Mouse (Mus musculus): ENCODE measurements around the gene D16Ertd472e. TPM values are rescaled to one million over a fixed set of nuclear protein-coding genes. Genes with fewer than 3 reads are reported as not detected.

D16Ertd472e gene
- total RNA-seq (2012; rRNA removed), result 23.7 and 24.6 TPM in 2 replicates

- Histone ChIP-seq H3K4me3 (ENCODE audit: insufficient read depth in 1 of 2, low read depth in 1 of 2, low read length in 2 of 2, poor library complexity in 1 of 2, severe bottlenecking in 1 of 2) (peak within 1 kb of the TSS; percentile 85 to 94), H3K4me1 (ENCODE audit: control insufficient read depth in 2 of 2, insufficient read depth in 2 of 2, low read length in 2 of 2, poor library complexity in 1 of 2) (no peaks in the 10 kb centered on the region; a peak in 1 of 4 replicates), H3K27ac (ENCODE audit: insufficient read depth, low read depth, low read length, poor library complexity, severe bottlenecking) (no peak within 1 kb of the TSS), H3K9me3 (ENCODE audit: control insufficient read depth, insufficient read depth, low read depth, low read length) (no peaks in the 10 kb centered on the region), H3K36me3 (ENCODE audit: control insufficient read depth, insufficient read depth, low read length, poor library complexity, severe bottlenecking) (no peaks in the 10 kb centered on the region; the same call in 1 of the 2 replicates), H3K9ac (ENCODE audit: insufficient read depth, low read depth, low read length, poor library complexity, severe bottlenecking) (peak within 1 kb of the TSS; percentile 94)
- in situ Hi-C loops (cut with MboI; ENCODE audit: low sequenced_read_pairs in 2 of 2, unreplicated experiment in 2 of 2), result no loop called here
- peak; percentile 73 for DNase-seq (ENCODE audit: low read depth, low spot score)
- TF ChIP-seq HCFC1 (IDR thresholded peaks at IDR 0.05; ENCODE audit: borderline replicate concordance, insufficient read depth, low read length), result 0 out of 2 replicates have a peak, but pooled peaks have one; percentile 21
- TF ChIP-seq CHD2 (IDR thresholded peaks at IDR 0.05; ENCODE audit: low read depth, low read length), result no peak
Observed at GRCm38 (mm10) chr16:78576478-78577084, at the start of gene D16Ertd472e. Gene D16Ertd472e (minus strand): TSS chr16:78576708.

GRCm38 (mm10) chr16:78622755-78623154, 46.2 kb upstream of the D16Ertd472e start:
- DNase-seq (ENCODE audit: low read depth, low spot score), result no peak
- no peak overlapping the region for H3K4me3 ChIP-seq (ENCODE audit: insufficient read depth in 1 of 2, low read depth in 1 of 2, low read length in 2 of 2, poor library complexity in 1 of 2, severe bottlenecking in 1 of 2)
- no peaks in the 10 kb centered on the region for H3K9me3 ChIP-seq (ENCODE audit: control insufficient read depth, insufficient read depth, low read depth, low read length)
- H3K9ac ChIP-seq (ENCODE audit: insufficient read depth, low read depth, low read length, poor library complexity, severe bottlenecking), result no peak overlapping the region
- H3K4me1 ChIP-seq (ENCODE audit: control insufficient read depth in 2 of 2, insufficient read depth in 2 of 2, low read length in 2 of 2, poor library complexity in 1 of 2), result no peaks in the 10 kb centered on the region
- no peaks in the 10 kb centered on the region for H3K36me3 ChIP-seq (ENCODE audit: control insufficient read depth, insufficient read depth, low read length, poor library complexity, severe bottlenecking)
- in situ Hi-C loops (cut with MboI; ENCODE audit: low sequenced_read_pairs in 2 of 2, unreplicated experiment in 2 of 2), result no loop called here
- no peak overlapping the region for H3K27ac ChIP-seq (ENCODE audit: insufficient read depth, low read depth, low read length, poor library complexity, severe bottlenecking)
- TF ChIP-seq ZC3H11A (IDR thresholded peaks at IDR 0.05; ENCODE audit: borderline replicate concordance, low read depth, low read length) (no peak), MAFK (IDR thresholded peaks at IDR 0.05; ENCODE audit: insufficient read depth, low read depth, low read length) (no peak)

GRCm38 (mm10) chr16:78619386-78619785, 42.9 kb upstream of the D16Ertd472e start:
- no peak overlapping the region for H3K9ac ChIP-seq (ENCODE audit: insufficient read depth, low read depth, low read length, poor library complexity, severe bottlenecking)
- H3K9me3 ChIP-seq (ENCODE audit: control insufficient read depth, insufficient read depth, low read depth, low read length), result no peaks in the 10 kb centered on the region
- no peak overlapping the region for H3K4me3 ChIP-seq (ENCODE audit: insufficient read depth in 1 of 2, low read depth in 1 of 2, low read length in 2 of 2, poor library complexity in 1 of 2, severe bottlenecking in 1 of 2)
- H3K4me1 ChIP-seq (ENCODE audit: control insufficient read depth in 2 of 2, insufficient read depth in 2 of 2, low read length in 2 of 2, poor library complexity in 1 of 2), result no peaks in the 10 kb centered on the region
- peak; percentile 16 for DNase-seq (ENCODE audit: low read depth, low spot score)
- in situ Hi-C loops (cut with MboI; ENCODE audit: low sequenced_read_pairs in 2 of 2, unreplicated experiment in 2 of 2), result no loop called here
- H3K36me3 ChIP-seq (ENCODE audit: control insufficient read depth, insufficient read depth, low read length, poor library complexity, severe bottlenecking), result no peaks in the 10 kb centered on the region
- no peak for TF ChIP-seq CHD2 (IDR thresholded peaks at IDR 0.05; ENCODE audit: low read depth, low read length)
- TF ChIP-seq HCFC1 (IDR thresholded peaks at IDR 0.05; ENCODE audit: borderline replicate concordance, insufficient read depth, low read length), result no peak
- no peak for TF ChIP-seq ZC3H11A (IDR thresholded peaks at IDR 0.05; ENCODE audit: borderline replicate concordance, low read depth, low read length)
- no peak for TF ChIP-seq ZNF384 (IDR thresholded peaks at IDR 0.05; ENCODE audit: low read depth, low read length)
- TF ChIP-seq MAFK (IDR thresholded peaks at IDR 0.05; ENCODE audit: insufficient read depth, low read depth, low read length), result no peak
- no peak overlapping the region for H3K27ac ChIP-seq (ENCODE audit: insufficient read depth, low read depth, low read length, poor library complexity, severe bottlenecking)

GRCm38 (mm10) chr16:78617757-78618532, 41.4 kb upstream of the D16Ertd472e start:
- no peak for DNase-seq (ENCODE audit: low read depth, low spot score)
- H3K4me3 ChIP-seq (ENCODE audit: insufficient read depth in 1 of 2, low read depth in 1 of 2, low read length in 2 of 2, poor library complexity in 1 of 2, severe bottlenecking in 1 of 2), result no peak overlapping the region
- H3K36me3 ChIP-seq (ENCODE audit: control insufficient read depth, insufficient read depth, low read length, poor library complexity, severe bottlenecking), result no peaks in the 10 kb centered on the region
- H3K4me1 ChIP-seq (ENCODE audit: control insufficient read depth in 2 of 2, insufficient read depth in 2 of 2, low read length in 2 of 2, poor library complexity in 1 of 2), result no peaks in the 10 kb centered on the region
- in situ Hi-C loops (cut with MboI; ENCODE audit: low sequenced_read_pairs in 2 of 2, unreplicated experiment in 2 of 2), result no loop called here
- H3K9ac ChIP-seq (ENCODE audit: insufficient read depth, low read depth, low read length, poor library complexity, severe bottlenecking), result no peak overlapping the region
- no peak for TF ChIP-seq HCFC1 (IDR thresholded peaks at IDR 0.05; ENCODE audit: borderline replicate concordance, insufficient read depth, low read length)
- TF ChIP-seq MAFK (IDR thresholded peaks at IDR 0.05; ENCODE audit: insufficient read depth, low read depth, low read length), result no peak
- TF ChIP-seq ZNF384 (IDR thresholded peaks at IDR 0.05; ENCODE audit: low read depth, low read length), result no peak
- no peak for TF ChIP-seq CHD2 (IDR thresholded peaks at IDR 0.05; ENCODE audit: low read depth, low read length)
- TF ChIP-seq ZC3H11A (IDR thresholded peaks at IDR 0.05; ENCODE audit: borderline replicate concordance, low read depth, low read length), result no peak
- no peak overlapping the region for H3K27ac ChIP-seq (ENCODE audit: insufficient read depth, low read depth, low read length, poor library complexity, severe bottlenecking)
- H3K9me3 ChIP-seq (ENCODE audit: control insufficient read depth, insufficient read depth, low read depth, low read length), result no peaks in the 10 kb centered on the region
